ENCODE assay signal across 10 mouse cellular contexts in genomic region chr15:78607463-78607862, GRCm38 (mm10). TPM values are rescaled to one million over a fixed set of nuclear protein-coding genes. Genes with fewer than 3 reads are reported as not detected.
DNase-seq lines count a peak whose midpoint lies in the region; ATAC-seq and TF ChIP-seq lines count a peak whose summit lies in the region.
"Had no signal": no experiment of that assay in that cellular context is flagged by ENCODE, and none has a peak within 500 bp of the region (broad histone marks: within the 10 kb centered on the region; RNA-seq: fewer than 3 reads in every experiment).

No protein-coding gene starts in this region.

- WGBS in hindbrain, postnatal 0 days: 64% methylated on average over 4 of the region's 4 CpGs
- WGBS in hindbrain, embryonic 12.5 days: 73% methylated on average over 4 of the region's 4 CpGs
- WGBS in liver, embryonic 16.5 days (ENCODE audit: insufficient replicate concordance): 46% methylated on average over 4 of the region's 4 CpGs

- H3K27ac ChIP-seq in hindbrain, postnatal 0 days: no peak overlapping the region
- H3K27ac ChIP-seq in hindbrain, embryonic 12.5 days: no peak overlapping the region
- H3K27ac ChIP-seq in bone marrow macrophage, adult 2 months (ENCODE audit: insufficient read depth, low read depth, low read length): peak overlapping the region; percentile 87
- H3K27ac ChIP-seq in liver, embryonic 16.5 days (ENCODE audit: low read length): no peak overlapping the region
- no peak overlapping the region for H3K27ac ChIP-seq in gastrocnemius, adult 2 months
- H3K27ac ChIP-seq: embryonic facial prominence, embryonic 13.5 days had no signal

- no peak overlapping the region for H3K4me3 ChIP-seq in hindbrain, postnatal 0 days (ENCODE audit: low read length)
- no peak overlapping the region for H3K4me3 ChIP-seq in hindbrain, embryonic 12.5 days
- no peak overlapping the region for H3K4me3 ChIP-seq in bone marrow macrophage, adult 2 months (ENCODE audit: insufficient read depth, low read length)
- H3K4me3 ChIP-seq in liver, embryonic 16.5 days (ENCODE audit: low read depth, low read length): no peak overlapping the region
- no peak overlapping the region for H3K4me3 ChIP-seq in gastrocnemius, adult 2 months
- H3K4me3 ChIP-seq: embryonic facial prominence, embryonic 13.5 days had no signal

- H3K36me3 ChIP-seq in hindbrain, postnatal 0 days (ENCODE audit: insufficient read depth, low read length): no peaks in the 10 kb centered on the region
- H3K36me3 ChIP-seq in hindbrain, embryonic 12.5 days: no peaks in the 10 kb centered on the region
- no peaks in the 10 kb centered on the region for H3K36me3 ChIP-seq in liver, embryonic 16.5 days (ENCODE audit: control insufficient read depth, insufficient read depth)
- H3K36me3 ChIP-seq: embryonic facial prominence, embryonic 13.5 days had no signal

- no peak for DNase-seq in hindbrain, postnatal 0 days (ENCODE audit: low spot score)
- peak; percentile 95 for DNase-seq in 416B (ENCODE audit: low read depth)
- DNase-seq in gastrocnemius, adult 2 months: no peak
- DNase-seq in urinary bladder, postnatal 4 days (ENCODE audit: low spot score in 2 of 2): no peak
- no peak for DNase-seq in cerebellum, postnatal 25 days

- peaks cover 4% of the 10 kb centered on the region; the same call in 1 of the 2 replicates for H3K4me1 ChIP-seq in hindbrain, postnatal 0 days (ENCODE audit: insufficient read depth, low read length)
- peaks cover 9% of the 10 kb centered on the region for H3K4me1 ChIP-seq in hindbrain, embryonic 12.5 days
- H3K4me1 ChIP-seq in bone marrow macrophage, adult 2 months (ENCODE audit: control insufficient read depth, insufficient read depth, low read length): peaks cover 86% of the 10 kb centered on the region
- H3K4me1 ChIP-seq in liver, embryonic 16.5 days (ENCODE audit: control insufficient read depth, low read depth, low read length): no peaks in the 10 kb centered on the region; the same call in 1 of the 2 replicates

- H3K4me2 ChIP-seq in hindbrain, postnatal 0 days (ENCODE audit: low read depth, low read length): no peak overlapping the region
- H3K4me2 ChIP-seq in hindbrain, embryonic 12.5 days (replicated peaks): no peak overlapping the region
- H3K4me2 ChIP-seq in liver, embryonic 16.5 days (ENCODE audit: low read depth, low read length): no peak overlapping the region
- H3K4me2 ChIP-seq: embryonic facial prominence, embryonic 13.5 days had no signal

- H3K9ac ChIP-seq in hindbrain, postnatal 0 days (replicated peaks; ENCODE audit: low read length): no peak overlapping the region
- no peak overlapping the region for H3K9ac ChIP-seq in hindbrain, embryonic 12.5 days
- H3K9ac ChIP-seq in liver, embryonic 16.5 days (ENCODE audit: low read depth, low read length): no peak overlapping the region
- H3K9ac ChIP-seq: embryonic facial prominence, embryonic 13.5 days had no signal

- H3K9me3 ChIP-seq in hindbrain, postnatal 0 days (ENCODE audit: low read length): no peaks in the 10 kb centered on the region
- H3K9me3 ChIP-seq in hindbrain, embryonic 12.5 days (replicated peaks): no peaks in the 10 kb centered on the region
- no peaks in the 10 kb centered on the region for H3K9me3 ChIP-seq in liver, embryonic 16.5 days (replicated peaks; ENCODE audit: control insufficient read depth, low read length)
- H3K9me3 ChIP-seq: embryonic facial prominence, embryonic 13.5 days had no signal

- TF ChIP-seq CTCF in hindbrain, postnatal 0 days (IDR thresholded peaks at IDR 0.05; ENCODE audit: low read depth): no peak
- TF ChIP-seq CTCF in bone marrow macrophage, adult 2 months (IDR thresholded peaks at IDR 0.05; ENCODE audit: low read depth, low read length): no peak
- TF ChIP-seq CTCF in gastrocnemius, adult 2 months (IDR thresholded peaks at IDR 0.05): no peak

- peak; percentile 2; the same call in 1 of the 2 replicates for ATAC-seq in hindbrain, postnatal 0 days
- ATAC-seq in hindbrain, embryonic 12.5 days (ENCODE audit: low FRiP score): no peak
- ATAC-seq in liver, embryonic 16.5 days (ENCODE audit: low read depth): 0 out of 2 replicates have a peak, but pooled peaks have one; percentile 38
- ATAC-seq: hindbrain, embryonic 16.5 days had no signal

- H3K27me3 ChIP-seq in hindbrain, postnatal 0 days (ENCODE audit: insufficient read depth, low read length): no peaks in the 10 kb centered on the region
- H3K27me3 ChIP-seq in hindbrain, embryonic 12.5 days: no peaks in the 10 kb centered on the region
- no peaks in the 10 kb centered on the region for H3K27me3 ChIP-seq in liver, embryonic 16.5 days (ENCODE audit: control insufficient read depth, insufficient read depth, low read depth, low read length)
- H3K27me3 ChIP-seq: embryonic facial prominence, embryonic 13.5 days had no signal

- TF ChIP-seq POLR2A in bone marrow macrophage, adult 2 months (IDR thresholded peaks at IDR 0.05; ENCODE audit: borderline replicate concordance, low read depth, low read length): no peak

- intact Hi-C loops in gastrocnemius, adult 2 months (cut with DNase I): no loop called here

RNA-seq across cellular contexts. Expression of gene Cyth4, which starts 10.6 kb away (rescaled TPM):
- total RNA-seq in hindbrain, postnatal 0 days (2014; rRNA removed): 6.4 and 6.8 TPM in 2 replicates
- 5.7 and 7.2 TPM in 2 replicates for polyA plus RNA-seq in hindbrain, postnatal 0 days (2015; fragmentation: Nextera tagmentation; extraction: Ambion mirVana)
- 6.3 and 7.8 TPM in 2 replicates for polyA plus RNA-seq in hindbrain, embryonic 12.5 days (2016; fragmentation: Nextera tagmentation; extraction: Ambion mirVana)
- 382 and 398 TPM in 2 replicates for polyA plus RNA-seq in bone marrow macrophage, adult 2 months (2012; ENCODE audit: insufficient read depth, insufficient read length, missing spikeins)
- polyA plus RNA-seq in liver, embryonic 16.5 days (2015; fragmentation: Nextera tagmentation; extraction: Ambion mirVana): 12.5 and 13.5 TPM in 2 replicates
- 1 to 10 TPM; 1.9 TPM for total RNA-seq in gastrocnemius, adult 2 months (2021)

RNA-seq across cellular contexts. Expression of gene Rac2, which starts 34.9 kb away (rescaled TPM):
- 2.0 and 3.4 TPM in 2 replicates for total RNA-seq in hindbrain, postnatal 0 days (2014; rRNA removed)
- 5.0 and 6.8 TPM in 2 replicates for polyA plus RNA-seq in hindbrain, postnatal 0 days (2015; fragmentation: Nextera tagmentation; extraction: Ambion mirVana)
- polyA plus RNA-seq in hindbrain, embryonic 12.5 days (2016; fragmentation: Nextera tagmentation; extraction: Ambion mirVana): 4.9 and 5.7 TPM in 2 replicates
- polyA plus RNA-seq in bone marrow macrophage, adult 2 months (2012; ENCODE audit: insufficient read depth, insufficient read length, missing spikeins): 440 and 552 TPM in 2 replicates
- polyA plus RNA-seq in liver, embryonic 16.5 days (2015; fragmentation: Nextera tagmentation; extraction: Ambion mirVana): 108 and 121 TPM in 2 replicates
- 1 to 10 TPM; 1.4 to 1.7 TPM for total RNA-seq in gastrocnemius, adult 2 months (2021)

Comparison
In these comparisons a context has a peak if more than half of its experiments do, and no peak if none do; other contexts are left out.
1. RNA of gene Cyth4, which starts 10.6 kb away (polyA plus RNA-seq): 382 to 398 TPM in bone marrow macrophage, adult 2 months; 12.5 to 13.5 TPM in liver, embryonic 16.5 days, 6.3 to 7.8 TPM in hindbrain, embryonic 12.5 days and 5.7 to 7.2 TPM in hindbrain, postnatal 0 days; every median in the first group is over 10 times any median in the second.
2. RNA of gene Rac2, which starts 34.9 kb away (polyA plus RNA-seq): 440 to 552 TPM in bone marrow macrophage, adult 2 months and 108 to 121 TPM in liver, embryonic 16.5 days; 5.0 to 6.8 TPM in hindbrain, postnatal 0 days and 4.9 to 5.7 TPM in hindbrain, embryonic 12.5 days; every median in the first group is over 10 times any median in the second.